Comparison of ENCODE assay signal across 23 mouse cellular contexts in the genomic region with DNA sequence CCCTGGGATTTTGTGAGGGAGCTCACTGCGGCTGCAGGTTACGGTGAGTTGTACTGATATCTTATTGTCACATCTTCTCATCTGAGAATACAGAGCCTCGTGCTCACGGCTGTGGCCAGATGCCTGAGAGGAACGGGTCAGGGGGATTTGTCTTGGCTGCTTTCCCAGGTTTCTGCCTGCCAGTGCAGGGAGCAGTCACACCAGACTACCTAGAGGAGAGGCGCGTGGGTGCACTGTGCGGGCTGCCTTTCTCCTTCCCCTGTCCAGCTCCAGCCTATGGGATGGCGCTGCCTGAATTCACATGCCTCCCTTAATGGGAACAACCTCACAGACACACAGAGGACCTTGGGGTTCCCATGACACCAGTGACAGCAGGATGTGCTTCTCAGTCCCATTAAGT. TPM values are rescaled to one million over a fixed set of nuclear protein-coding genes. Genes with fewer than 3 reads are reported as not detected.
DNase-seq lines count a peak whose midpoint lies in the region; ATAC-seq and TF ChIP-seq lines count a peak whose summit lies in the region.
"Had no signal": no experiment of that assay in that cellular context is flagged by ENCODE, and none has a peak within 500 bp of the region (broad histone marks: within the 10 kb centered on the region; RNA-seq: fewer than 3 reads in every experiment).

No protein-coding gene starts in this region.

- no peaks in the 10 kb centered on the region for H3K27me3 ChIP-seq in heart, embryonic 14.5 days (ENCODE audit: control insufficient read depth, insufficient read depth, low read length)
- H3K27me3 ChIP-seq in stomach, embryonic 15.5 days (replicated peaks): no peaks in the 10 kb centered on the region
- H3K27me3 ChIP-seq: CH12.LX; forebrain, embryonic 12.5 days; midbrain, embryonic 12.5 days; neural tube, embryonic 13.5 days had no signal

- ATAC-seq in heart, embryonic 14.5 days (ENCODE audit: insufficient number of reproducible peaks, insufficient read depth, low FRiP score, low read depth): 0 out of 2 replicates have a peak, but pooled peaks have one; percentile 50
- ATAC-seq in stomach, embryonic 15.5 days (ENCODE audit: insufficient read depth, low FRiP score, low read depth): no peak

- no peak for TF ChIP-seq CTCF in brain, embryonic 14.5 days (IDR thresholded peaks at IDR 0.05; ENCODE audit: borderline replicate concordance, extremely low read depth, insufficient read depth, insufficient read length)

- DNase-seq in heart, adult 8-10 months (ENCODE audit: low spot score): no peak
- DNase-seq in left cerebral cortex, postnatal 4 days: peak; percentile 29
- DNase-seq in left cerebral cortex, postnatal 25 days (ENCODE audit: low spot score in 2 of 2): no peak
- DNase-seq in brain, embryonic 14.5 days (ENCODE audit: low read depth): peak; percentile 13
- DNase-seq in urinary bladder, postnatal 4 days (ENCODE audit: low spot score in 2 of 2): no peak
- DNase-seq: cerebellum, adult 2 months; kidney, adult 18-20 months; kidney, postnatal 10 days; lung, postnatal 10 days; right cerebral cortex, adult 18-20 months; thymus, postnatal 36 days had no signal

- H3K4me2 ChIP-seq in heart, embryonic 14.5 days (ENCODE audit: low read length): no peak overlapping the region
- H3K4me2 ChIP-seq in stomach, embryonic 15.5 days: no peak overlapping the region
- H3K4me2 ChIP-seq: forebrain, embryonic 12.5 days; hindbrain, embryonic 14.5 days; midbrain, embryonic 12.5 days; neural tube, embryonic 13.5 days had no signal

- no peak for TF ChIP-seq POLR2A in brain, embryonic 14.5 days (IDR thresholded peaks at IDR 0.05; ENCODE audit: borderline replicate concordance, extremely low read depth, insufficient read depth, insufficient read length, poor library complexity, severe bottlenecking)

- H3K4me1 ChIP-seq in heart, embryonic 14.5 days (ENCODE audit: control insufficient read depth in 2 of 2, insufficient read depth in 2 of 2, low read length in 2 of 2): peaks cover 6 to 14% of the 10 kb centered on the region in 2 experiments
- no peaks in the 10 kb centered on the region for H3K4me1 ChIP-seq in stomach, embryonic 15.5 days

- intact Hi-C loops in left cerebral cortex, postnatal 4 days (cut with DNase I): no loop called here
- intact Hi-C loops in left cerebral cortex, postnatal 25 days (cut with DNase I): no loop called here

- H3K4me3 ChIP-seq in heart, embryonic 14.5 days (ENCODE audit: control insufficient read depth in 1 of 2, insufficient read depth in 1 of 2, low read depth in 1 of 2, low read length in 2 of 2): no peak overlapping the region
- no peak overlapping the region for H3K4me3 ChIP-seq in stomach, embryonic 15.5 days (replicated peaks)
- H3K4me3 ChIP-seq: forebrain, embryonic 12.5 days; midbrain, embryonic 12.5 days; neural tube, embryonic 13.5 days had no signal

- WGBS in heart, embryonic 14.5 days: 23% methylated on average over 9 of the region's 9 CpGs
- 73% methylated on average over 9 of the region's 9 CpGs for WGBS in stomach, embryonic 15.5 days

- H3K27ac ChIP-seq in heart, embryonic 14.5 days (replicated peaks in 1 of 2; ENCODE audit: control insufficient read depth in 1 of 2, insufficient read depth in 1 of 2, low read depth in 2 of 2, low read length in 2 of 2): peak overlapping the region; percentile 26 to 55; a peak in 2 of 4 replicates
- H3K27ac ChIP-seq in stomach, embryonic 15.5 days: 0 out of 2 replicates have a peak overlapping the region, but pooled peaks have one; percentile 24
- H3K27ac ChIP-seq: forebrain, embryonic 12.5 days; hindbrain, embryonic 14.5 days; liver, embryonic 14.5 days; midbrain, embryonic 12.5 days; neural tube, embryonic 13.5 days had no signal

- H3K9ac ChIP-seq in heart, embryonic 14.5 days (ENCODE audit: low read length): 0 out of 2 replicates have a peak overlapping the region, but pooled peaks have one; percentile 30
- no peak overlapping the region for H3K9ac ChIP-seq in stomach, embryonic 15.5 days
- H3K9ac ChIP-seq: forebrain, embryonic 12.5 days; hindbrain, embryonic 14.5 days; liver, embryonic 14.5 days; midbrain, embryonic 12.5 days; neural tube, embryonic 13.5 days had no signal

- peaks cover 76% of the 10 kb centered on the region for H3K36me3 ChIP-seq in heart, embryonic 14.5 days (ENCODE audit: control insufficient read depth, insufficient read depth, low read length)
- H3K36me3 ChIP-seq in stomach, embryonic 15.5 days: peaks cover 25% of the 10 kb centered on the region

- no peaks in the 10 kb centered on the region for H3K9me3 ChIP-seq in heart, embryonic 14.5 days (ENCODE audit: control insufficient read depth, low read length)
- H3K9me3 ChIP-seq in stomach, embryonic 15.5 days: no peaks in the 10 kb centered on the region
- H3K9me3 ChIP-seq: forebrain, embryonic 12.5 days; midbrain, embryonic 12.5 days; neural tube, embryonic 13.5 days had no signal

RNA-seq across cellular contexts. Expression of gene Gm49486, which starts 6.1 kb away (rescaled TPM):
- 0.63 and 0.84 TPM in 2 replicates for polyA plus RNA-seq in heart, embryonic 14.5 days (2014; fragmentation: Nextera tagmentation; extraction: Ambion mirVana)
- total RNA-seq in heart, adult 8-10 months (2022): 1 to 10 TPM in 3 of 4 experiments, under 1 TPM in 1; 0.63 to 1.5 (median 1.1) TPM
- 1 to 10 TPM; 1.9 to 2.4 TPM for total RNA-seq in left cerebral cortex, postnatal 4 days (2021)
- total RNA-seq in left cerebral cortex, postnatal 25 days (2021): under 1 TPM; 0.37 to 0.53 TPM
- polyA plus RNA-seq in brain, embryonic 14.5 days (2012; rRNA removed): 1.9 and 2.5 TPM in 2 replicates
- 0.61 and 0.65 TPM in 2 replicates for polyA plus RNA-seq in stomach, embryonic 15.5 days (2015; fragmentation: Nextera tagmentation; extraction: Ambion mirVana)

RNA-seq across cellular contexts. Expression of gene Pick1, which starts 6.3 kb away (rescaled TPM):
- polyA plus RNA-seq in heart, embryonic 14.5 days (2014; fragmentation: Nextera tagmentation; extraction: Ambion mirVana): 19.2 and 24.5 TPM in 2 replicates
- 10 to 100 TPM; 23.5 to 29.8 (median 27.3) TPM for total RNA-seq in heart, adult 8-10 months (2022)
- 10 to 100 TPM; 63.3 to 69.7 TPM for total RNA-seq in left cerebral cortex, postnatal 4 days (2021)
- 10 to 100 TPM; 49.9 to 54.6 TPM for total RNA-seq in left cerebral cortex, postnatal 25 days (2021)
- 102 and 109 TPM in 2 replicates for polyA plus RNA-seq in brain, embryonic 14.5 days (2012; rRNA removed)
- 47.6 and 51.4 TPM in 2 replicates for polyA plus RNA-seq in stomach, embryonic 15.5 days (2015; fragmentation: Nextera tagmentation; extraction: Ambion mirVana)

RNA-seq across cellular contexts. Expression of gene Slc16a8, which starts 19.3 kb away (rescaled TPM):
- polyA plus RNA-seq in heart, embryonic 14.5 days (2014; fragmentation: Nextera tagmentation; extraction: Ambion mirVana): 0.28 and 0.75 TPM in 2 replicates
- under 1 TPM; 0.46 to 0.78 (median 0.59) TPM for total RNA-seq in heart, adult 8-10 months (2022)
- not detected for total RNA-seq in left cerebral cortex, postnatal 4 days (2021)
- under 1 TPM in 1 of 2 experiments, not detected in 1; 0.37 TPM for total RNA-seq in left cerebral cortex, postnatal 25 days (2021)
- 0.37 and 0.50 TPM in 2 replicates for polyA plus RNA-seq in brain, embryonic 14.5 days (2012; rRNA removed)
- 0.22 and 0.28 TPM in 2 replicates for polyA plus RNA-seq in stomach, embryonic 15.5 days (2015; fragmentation: Nextera tagmentation; extraction: Ambion mirVana)
- total RNA-seq: layer of hippocampus, postnatal 25 days; left cerebral cortex, postnatal 14 days; megakaryocyte progenitor cell, adult 5-6 weeks had no signal
- polyA plus RNA-seq: frontal cortex, adult 2 months; liver, embryonic 14.5 days had no signal

RNA-seq across cellular contexts. Expression of gene Baiap2l2, which starts 50.1 kb away (rescaled TPM):
- 9.1 and 13.9 TPM in 2 replicates for polyA plus RNA-seq in heart, embryonic 14.5 days (2014; fragmentation: Nextera tagmentation; extraction: Ambion mirVana)
- total RNA-seq in heart, adult 8-10 months (2022): 1 to 10 TPM in 1 of 4 experiments, under 1 TPM in 1, not detected in 2; 0.54 to 1.3 TPM
- 10 to 100 TPM in 1 of 2 experiments, 1 to 10 TPM in 1; 10.0 to 11.3 TPM for total RNA-seq in left cerebral cortex, postnatal 4 days (2021)
- total RNA-seq in left cerebral cortex, postnatal 25 days (2021): 1 to 10 TPM; 2.3 to 3.7 TPM
- polyA plus RNA-seq in brain, embryonic 14.5 days (2012; rRNA removed): 1.8 and 2.9 TPM in 2 replicates
- polyA plus RNA-seq in stomach, embryonic 15.5 days (2015; fragmentation: Nextera tagmentation; extraction: Ambion mirVana): 8.4 and 9.1 TPM in 2 replicates

Comparison
In these comparisons a context has a peak if more than half of its experiments do, and no peak if none do; other contexts are left out.
1. DNase-seq: peak in left cerebral cortex, postnatal 4 days (single experiment) and brain, embryonic 14.5 days (single experiment); none in heart, adult 8-10 months (single experiment), left cerebral cortex, postnatal 25 days (0 of 2) and urinary bladder, postnatal 4 days (0 of 2).